Mouse (Mus musculus) forebrain, embryonic 12.5 days (tissue): ENCODE data around the gene Ttc25. TPM values are rescaled to one million over a fixed set of nuclear protein-coding genes. Genes with fewer than 3 reads are reported as not detected.

Source experiments
- ATAC-seq: fragments of 200-750 bp; cut with Nextera tagmentation; 2 replicates; pipeline ENCODE4 v1.8.0; 2017; ENCODE audit warnings: moderate TSS enrichment; ENCODE audit not compliant: low FRiP score
- H3K27ac ChIP-seq: fragments of 300-500 bp; sonication (generic); 2 replicates; pipeline ENCODE4 v1.5.1; 2016; ENCODE audit warnings: mild to moderate bottlenecking
- H3K27me3 ChIP-seq: fragments of 300-500 bp; sonication (generic); 2 replicates; pipeline ENCODE4 v1.6.1; 2016; ENCODE audit warnings: mild to moderate bottlenecking
- H3K36me3 ChIP-seq: fragments of 300-500 bp; sonication (generic); replicated peaks from 2 replicates; pipeline ENCODE4 v1.6.1; 2016; ENCODE audit warnings: mild to moderate bottlenecking
- H3K4me1 ChIP-seq: fragments of 300-500 bp; sonication (generic); 2 replicates; pipeline ENCODE4 v1.6.1; 2016
- H3K4me2 ChIP-seq: fragments of 300-500 bp; sonication (generic); 2 replicates; pipeline ENCODE4 v1.6.1; 2016; ENCODE audit warnings: mild to moderate bottlenecking, moderate library complexity
- H3K4me3 ChIP-seq: fragments of 300-500 bp; sonication (generic); replicated peaks from 2 replicates; pipeline ENCODE4 v1.5.1; 2016; ENCODE audit warnings: mild to moderate bottlenecking
- H3K9ac ChIP-seq: fragments of 300-500 bp; sonication (generic); 2 replicates; pipeline ENCODE4 v1.6.1; 2016; ENCODE audit warnings: mild to moderate bottlenecking
- H3K9me3 ChIP-seq: fragments of 300-500 bp; sonication (generic); 2 replicates; pipeline ENCODE4 v1.6.1; 2016
- WGBS: fragments of 180-500 bp; shearing (Covaris S2); methylation state at CpG from one replicate; pipeline ENCODE4 v1.1.7; 2016; 5-methylcytosine and 5-hydroxymethylcytosine counted together
- polyA plus RNA-seq: library from polyadenylated mRNA; unstranded; fragments of >200 nt; fragmentation: Nextera tagmentation; extraction: Ambion mirVana; gene quantifications from 2 replicates; pipeline ENCODE4 v1.2.1, GENCODE M21; 2016

Ttc25 gene
- polyA plus RNA-seq, 1 experiment from 2014 or later: 2.1 TPM

- peaks cover 5% of the 10 kb centered on the region for H3K4me1 ChIP-seq
- H3K4me3 ChIP-seq: no peak overlapping the region
- H3K27ac ChIP-seq: no peak overlapping the region
- H3K36me3 ChIP-seq: no peaks in the 10 kb centered on the region
- H3K27me3 ChIP-seq: no peaks in the 10 kb centered on the region
- H3K4me2 ChIP-seq: no peak overlapping the region
- WGBS: 64% methylated on average over 7 of the region's 7 CpGs
- H3K9ac ChIP-seq: no peak overlapping the region
- no peak for ATAC-seq
- H3K9me3 ChIP-seq: no peaks in the 10 kb centered on the region
Observed at GRCm38 (mm10) chr11:100559476-100559875, 14.1 kb downstream of the Ttc25 start.

- WGBS: 41% methylated on average over 5 of the region's 5 CpGs
- ATAC-seq: no peak
- Histone ChIP-seq H3K9ac (no peak overlapping the region), H3K27me3 (no peaks in the 10 kb centered on the region), H3K9me3 (no peaks in the 10 kb centered on the region), H3K4me1 (no peaks in the 10 kb centered on the region), H3K27ac (no peak overlapping the region), H3K4me3 (no peak overlapping the region), H3K36me3 (no peaks in the 10 kb centered on the region), H3K4me2 (no peak overlapping the region)
Observed at GRCm38 (mm10) chr11:100561748-100562147, 16.3 kb downstream of the Ttc25 start.

GRCm38 (mm10) chr11:100564297-100564696, 18.9 kb downstream of the Ttc25 start:
- H3K9me3 ChIP-seq: no peaks in the 10 kb centered on the region
- no peak overlapping the region for H3K4me2 ChIP-seq
- no peaks in the 10 kb centered on the region for H3K36me3 ChIP-seq
- no peaks in the 10 kb centered on the region for H3K27me3 ChIP-seq
- H3K4me1 ChIP-seq: no peaks in the 10 kb centered on the region
- H3K27ac ChIP-seq: no peak overlapping the region
- WGBS: 76% methylated on average over 15 of the region's 15 CpGs
- no peak overlapping the region for H3K4me3 ChIP-seq
- no peak for ATAC-seq
- H3K9ac ChIP-seq: no peak overlapping the region

GRCm38 (mm10) chr11:100564703-100565102, 19.3 kb downstream of the Ttc25 start:
- H3K27me3 ChIP-seq: no peaks in the 10 kb centered on the region
- no peaks in the 10 kb centered on the region for H3K4me1 ChIP-seq
- ATAC-seq: no peak
- no peaks in the 10 kb centered on the region for H3K9me3 ChIP-seq
- no peak overlapping the region for H3K27ac ChIP-seq
- H3K36me3 ChIP-seq: no peaks in the 10 kb centered on the region
- H3K4me2 ChIP-seq: no peak overlapping the region
- H3K4me3 ChIP-seq: no peak overlapping the region
- WGBS: 89% methylated on average over 6 of the region's 6 CpGs
- no peak overlapping the region for H3K9ac ChIP-seq

GRCm38 (mm10) chr11:100567229-100567628, 21.8 kb downstream of the Ttc25 start:
- H3K9ac ChIP-seq: no peak overlapping the region
- peaks cover 17% of the 10 kb centered on the region for H3K27me3 ChIP-seq
- no peak overlapping the region for H3K4me3 ChIP-seq
- H3K9me3 ChIP-seq: no peaks in the 10 kb centered on the region
- WGBS: 71% methylated on average over 5 of the region's 5 CpGs
- no peak overlapping the region for H3K27ac ChIP-seq
- no peaks in the 10 kb centered on the region for H3K36me3 ChIP-seq
- peaks cover 9% of the 10 kb centered on the region for H3K4me1 ChIP-seq
- ATAC-seq: no peak
- no peak overlapping the region for H3K4me2 ChIP-seq

- Histone ChIP-seq H3K27ac (no peak overlapping the region), H3K27me3 (peaks cover 23% of the 10 kb centered on the region), H3K4me3 (no peak overlapping the region), H3K9ac (no peak overlapping the region), H3K4me1 (peaks cover 9% of the 10 kb centered on the region), H3K36me3 (no peaks in the 10 kb centered on the region), H3K4me2 (no peak overlapping the region), H3K9me3 (no peaks in the 10 kb centered on the region)
- 80% methylated on average over 9 of the region's 9 CpGs for WGBS
- no peak for ATAC-seq
Observed at GRCm38 (mm10) chr11:100567815-100568245, 22.4 kb downstream of the Ttc25 start.

- Histone ChIP-seq H3K4me2 (no peak overlapping the region), H3K9ac (no peak overlapping the region), H3K27ac (no peak overlapping the region), H3K4me1 (peaks cover 9% of the 10 kb centered on the region), H3K27me3 (peaks cover 23% of the 10 kb centered on the region), H3K36me3 (no peaks in the 10 kb centered on the region), H3K4me3 (no peak overlapping the region), H3K9me3 (no peaks in the 10 kb centered on the region)
- 85% methylated on average over 8 of the region's 8 CpGs for WGBS
- no peak for ATAC-seq
Observed at GRCm38 (mm10) chr11:100568692-100569091, 23.3 kb downstream of the Ttc25 start.

- ATAC-seq: no peak
- H3K9me3 ChIP-seq: no peaks in the 10 kb centered on the region
- H3K4me1 ChIP-seq: peaks cover 13% of the 10 kb centered on the region
- H3K27me3 ChIP-seq: peaks cover 23% of the 10 kb centered on the region
- no peak overlapping the region for H3K4me2 ChIP-seq
- no peak overlapping the region for H3K4me3 ChIP-seq
- H3K36me3 ChIP-seq: no peaks in the 10 kb centered on the region
- WGBS: 66% methylated on average over 9 of the region's 9 CpGs
- no peak overlapping the region for H3K9ac ChIP-seq
- H3K27ac ChIP-seq: no peak overlapping the region
Observed at GRCm38 (mm10) chr11:100569789-100570188, 24.4 kb downstream of the Ttc25 start.

- Histone ChIP-seq H3K4me2 (peak overlapping the region; percentile 48), H3K27ac (no peak overlapping the region), H3K36me3 (no peaks in the 10 kb centered on the region), H3K4me3 (peak overlapping the region; percentile 14), H3K27me3 (peaks cover 23% of the 10 kb centered on the region), H3K9ac (no peak overlapping the region), H3K4me1 (peaks cover 21% of the 10 kb centered on the region), H3K9me3 (no peaks in the 10 kb centered on the region)
- WGBS: 8% methylated on average over 8 of the region's 8 CpGs
- ATAC-seq: peak; percentile 58
Observed at GRCm38 (mm10) chr11:100570430-100571201, 25.2 kb downstream of the Ttc25 start.

- no peaks in the 10 kb centered on the region for H3K36me3 ChIP-seq
- no peak for ATAC-seq
- peaks cover 23% of the 10 kb centered on the region for H3K27me3 ChIP-seq
- no peak overlapping the region for H3K9ac ChIP-seq
- H3K9me3 ChIP-seq: no peaks in the 10 kb centered on the region
- peaks cover 27% of the 10 kb centered on the region for H3K4me1 ChIP-seq
- peak overlapping the region; percentile 14 for H3K4me3 ChIP-seq
- WGBS: 10% methylated on average over 16 of the region's 16 CpGs
- peak overlapping the region; percentile 48 for H3K4me2 ChIP-seq
- H3K27ac ChIP-seq: no peak overlapping the region
Observed at GRCm38 (mm10) chr11:100571202-100571567, 25.8 kb downstream of the Ttc25 start.

- no peaks in the 10 kb centered on the region for H3K9me3 ChIP-seq
- peaks cover 12% of the 10 kb centered on the region for H3K36me3 ChIP-seq
- peak overlapping the region; percentile 83; the same call in 1 of the 2 replicates for H3K4me2 ChIP-seq
- H3K27ac ChIP-seq: no peak overlapping the region
- H3K9ac ChIP-seq: no peak overlapping the region
- ATAC-seq: no peak
- peak overlapping the region; percentile 69 for H3K4me3 ChIP-seq
- H3K4me1 ChIP-seq: peaks cover 27% of the 10 kb centered on the region
- peaks cover 23% of the 10 kb centered on the region for H3K27me3 ChIP-seq
- WGBS: 97% methylated on average over 3 of the region's 3 CpGs
Observed at GRCm38 (mm10) chr11:100574188-100574587, 28.8 kb downstream of the Ttc25 start.

- peaks cover 20% of the 10 kb centered on the region for H3K36me3 ChIP-seq
- H3K27ac ChIP-seq: 0 out of 2 replicates have a peak within 1 kb of the TSS, but pooled peaks have one; percentile 50
- H3K9me3 ChIP-seq: no peaks in the 10 kb centered on the region
- H3K4me2 ChIP-seq: peak within 1 kb of the TSS; percentile 83
- peaks cover 23% of the 10 kb centered on the region for H3K27me3 ChIP-seq
- H3K4me1 ChIP-seq: peaks cover 27% of the 10 kb centered on the region
- peak within 1 kb of the TSS; percentile 69 for H3K4me3 ChIP-seq
- peak within 1 kb of the TSS; percentile 71 for H3K9ac ChIP-seq
- WGBS: 3% methylated on average over 47 of the region's 47 CpGs
- ATAC-seq: peak; percentile 64
Observed at GRCm38 (mm10) chr11:100574708-100575483, 29.5 kb downstream of the Ttc25 start, which contains the start of gene Cnp. Gene Cnp, plus strand, starts transcription at chr11:100574904.
